Mouse (Mus musculus): ENCODE measurements around the gene Krtap3-2.
"Not testable (repeated sequence)": the region's sequence is repeated elsewhere in the genome, so short reads cannot be mapped to it uniquely, and the experiment has no call there.

Gene Krtap3-2

GRCm38 (mm10) chr11:99556753-99557152 lies at the start of gene Krtap3-2:
Gene Krtap3-2, minus strand, starts transcription at chr11:99556853.
- in situ Hi-C loops (cut with MboI), result no loop called here

DNA sequence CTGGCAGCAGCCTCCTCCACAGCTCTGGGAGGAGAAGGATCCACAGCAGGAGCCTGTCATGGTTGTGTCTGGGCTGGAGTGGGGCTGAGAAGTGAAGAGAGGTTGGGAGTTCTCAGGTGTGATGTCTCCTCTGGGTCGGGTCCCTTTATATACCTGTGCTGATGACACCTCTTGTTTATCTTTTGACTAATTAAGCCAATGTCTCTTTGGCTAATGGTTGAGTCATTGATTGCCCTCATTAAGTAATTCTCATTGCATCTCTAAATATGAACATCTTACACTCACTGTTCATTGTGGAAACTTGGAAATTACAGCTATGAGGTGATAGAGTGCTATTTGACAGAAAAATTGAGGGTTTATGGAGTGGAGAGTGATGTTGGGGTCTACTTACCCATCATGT lies 46.6 kb upstream of the Krtap3-2 start, which contains the start of gene Gm11938:
Gene Gm11938 (minus strand): TSS at position 101 of the 400 bp plus-strand sequence.
- in situ Hi-C loops (cut with MboI), result not testable (repeated sequence)

- in situ Hi-C loops (cut with MboI), result not testable (repeated sequence)
Measured at GRCm38 (mm10) chr11:99597742-99598141, 41.1 kb upstream of the Krtap3-2 start, which contains the start of gene Krtap9-3. Gene Krtap9-3, minus strand, starts transcription at chr11:99598105.

- in situ Hi-C loops (cut with MboI), result no loop called here
Measured at GRCm38 (mm10) chr11:99590981-99591380, 34.3 kb upstream of the Krtap3-2 start, which contains the start of gene Krtap1-3. Gene Krtap1-3, minus strand, starts transcription at chr11:99591339.

- in situ Hi-C loops (cut with MboI), result no loop called here
Measured at GRCm38 (mm10) chr11:99585096-99585495, 28.4 kb upstream of the Krtap3-2 start.

GRCm38 (mm10) chr11:99583245-99583704 lies 26.6 kb upstream of the Krtap3-2 start, which contains the start of gene Krtap1-4:
Gene Krtap1-4, minus strand, starts transcription at chr11:99583654.
- in situ Hi-C loops (cut with MboI), result no loop called here

DNA sequence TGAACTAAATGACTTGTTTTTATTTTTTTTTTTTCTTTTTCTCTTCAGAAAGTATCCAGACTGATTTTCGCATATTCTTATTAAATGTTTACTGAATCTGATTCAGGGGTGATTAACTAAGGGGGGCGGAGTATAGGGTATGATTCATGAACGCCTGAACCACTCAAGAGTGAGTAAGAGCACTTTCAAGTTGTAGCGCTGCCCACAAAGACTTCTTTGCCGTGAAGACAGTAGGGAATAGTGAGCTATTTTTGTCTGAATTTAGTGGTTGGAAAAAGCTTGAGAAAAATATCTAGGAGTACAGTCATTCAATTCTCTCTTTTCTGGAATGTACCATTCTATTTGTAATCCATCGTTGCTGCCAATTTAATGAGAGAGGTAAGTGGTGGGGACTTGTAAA lies 24.9 kb upstream of the Krtap3-2 start:
- in situ Hi-C loops (cut with MboI), result no loop called here

DNA sequence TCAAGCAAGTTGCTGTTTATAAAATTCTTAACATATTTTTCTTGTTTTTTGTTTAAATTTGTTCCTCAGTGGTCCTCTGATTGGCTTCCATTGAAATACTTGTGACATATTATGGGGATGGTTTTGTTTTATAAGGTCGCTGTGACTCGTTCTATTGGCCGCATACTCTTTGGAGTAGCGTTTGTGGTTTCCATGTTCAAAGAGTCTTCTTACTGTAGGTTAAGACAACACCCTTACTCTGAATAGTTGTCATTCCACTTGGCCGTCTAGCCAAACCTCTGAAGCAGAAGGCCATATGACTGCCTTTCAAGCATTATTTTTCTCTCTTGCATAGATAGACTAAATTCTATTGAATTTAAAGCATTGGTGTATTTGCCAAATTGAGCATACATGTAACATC lies 24.4 kb upstream of the Krtap3-2 start:
- in situ Hi-C loops (cut with MboI), result no loop called here

DNA sequence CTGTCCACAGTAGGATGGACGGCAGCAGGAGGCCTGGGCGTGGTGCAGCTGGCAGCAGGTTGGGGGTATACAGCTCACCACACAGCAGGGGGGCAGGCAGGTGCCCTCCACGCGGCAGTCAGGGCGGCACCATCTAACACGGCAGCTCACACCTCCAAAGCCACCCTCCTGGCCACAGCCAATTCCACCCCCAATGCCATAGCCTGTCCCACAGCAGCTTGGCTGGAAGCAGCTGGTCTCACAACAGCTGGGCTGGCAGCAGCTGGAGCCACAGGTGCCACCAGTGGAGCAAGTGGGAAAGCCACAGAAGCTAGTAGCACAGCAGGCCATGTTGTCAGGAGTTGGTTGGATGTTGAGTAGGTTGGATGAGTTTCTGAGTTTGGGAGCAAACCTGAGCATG lies 24.0 kb upstream of the Krtap3-2 start, which contains the start of gene Krtap1-5:
Gene Krtap1-5 (minus strand): TSS at position 381 of the 400 bp plus-strand sequence.
- in situ Hi-C loops (cut with MboI), result no loop called here

- in situ Hi-C loops (cut with MboI), result no loop called here
Measured at GRCm38 (mm10) chr11:99574106-99574505, 17.5 kb upstream of the Krtap3-2 start.

- in situ Hi-C loops (cut with MboI), result no loop called here
Measured at GRCm38 (mm10) chr11:99573164-99573563, 16.5 kb upstream of the Krtap3-2 start.

DNA sequence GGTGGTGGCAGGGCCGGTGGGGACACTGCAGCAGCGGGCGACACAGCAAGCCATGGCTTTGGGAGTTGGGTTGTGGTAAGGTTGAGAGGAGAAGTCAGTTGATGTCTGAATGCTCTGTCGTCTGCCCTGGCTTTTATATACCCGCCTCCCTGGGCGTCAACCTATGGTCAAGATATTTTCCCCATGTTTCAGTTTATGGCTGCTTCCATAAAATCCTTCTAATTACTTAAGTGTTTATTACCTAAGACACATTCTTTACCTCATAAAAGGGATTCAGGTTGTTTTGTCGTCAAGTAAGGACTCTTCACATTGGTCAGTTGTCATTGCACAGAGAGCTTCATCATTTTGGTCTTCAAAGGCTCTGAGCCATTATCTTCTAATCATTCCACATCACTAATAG lies 9.9 kb upstream of the Krtap3-2 start, which contains the start of gene Krtap3-1:
Gene Krtap3-1 (minus strand): TSS at position 101 of the 400 bp plus-strand sequence.
- in situ Hi-C loops (cut with MboI), result no loop called here

GRCm38 (mm10) chr11:99562580-99562979 lies 5.9 kb upstream of the Krtap3-2 start:
- in situ Hi-C loops (cut with MboI), result no loop called here

- in situ Hi-C loops (cut with MboI), result no loop called here
Measured at GRCm38 (mm10) chr11:99559366-99559765, 2.7 kb upstream of the Krtap3-2 start, which contains the start of gene Gm11939. Gene Gm11939, minus strand, starts transcription at chr11:99559466.

- in situ Hi-C loops (cut with MboI), result no loop called here
Measured at GRCm38 (mm10) chr11:99557976-99558745, 1.5 kb upstream of the Krtap3-2 start.

DNA sequence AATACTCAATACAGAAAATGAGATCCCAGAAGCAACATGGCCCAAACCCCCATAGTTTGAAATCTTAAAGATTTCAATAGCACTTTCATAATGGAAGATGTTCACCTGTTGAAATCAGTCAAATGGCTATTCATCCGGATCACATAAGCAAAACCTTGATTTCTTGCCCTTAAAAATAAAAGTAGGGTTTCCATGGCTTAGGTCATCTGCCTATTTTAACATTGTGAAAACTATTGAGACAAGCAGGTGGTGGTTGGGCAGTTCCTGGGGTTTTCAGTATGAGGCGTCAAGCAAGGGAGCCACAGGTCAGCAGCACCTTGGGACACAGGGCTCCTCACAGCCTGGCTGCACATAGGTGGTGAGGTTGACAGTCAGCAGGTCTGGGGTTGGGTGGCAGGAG lies 458 bp downstream of the Krtap3-2 start:
- in situ Hi-C loops (cut with MboI), result no loop called here

DNA sequence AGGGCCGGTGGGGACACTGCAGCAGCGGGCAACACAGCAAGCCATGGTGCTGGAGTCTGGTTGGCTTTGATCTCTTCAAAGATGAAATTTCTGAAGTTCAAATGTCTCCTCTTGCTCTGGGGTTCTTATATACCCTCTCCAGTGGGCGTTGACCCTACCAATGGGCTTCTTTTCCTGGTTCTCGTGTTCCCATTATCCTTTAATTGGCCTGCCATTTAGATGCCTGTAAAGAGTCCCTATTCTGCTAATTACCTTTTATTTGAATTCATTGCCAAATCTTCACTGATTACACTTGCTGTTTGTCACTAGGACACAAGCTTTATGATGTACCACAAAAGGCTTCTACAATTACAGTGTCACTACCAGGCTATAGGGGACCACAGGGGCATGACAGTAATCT lies 5.9 kb downstream of the Krtap3-2 start, which contains the start of gene Krtap3-3:
Gene Krtap3-3 (minus strand): TSS at position 101 of the 400 bp plus-strand sequence.
- in situ Hi-C loops (cut with MboI), result no loop called here

DNA sequence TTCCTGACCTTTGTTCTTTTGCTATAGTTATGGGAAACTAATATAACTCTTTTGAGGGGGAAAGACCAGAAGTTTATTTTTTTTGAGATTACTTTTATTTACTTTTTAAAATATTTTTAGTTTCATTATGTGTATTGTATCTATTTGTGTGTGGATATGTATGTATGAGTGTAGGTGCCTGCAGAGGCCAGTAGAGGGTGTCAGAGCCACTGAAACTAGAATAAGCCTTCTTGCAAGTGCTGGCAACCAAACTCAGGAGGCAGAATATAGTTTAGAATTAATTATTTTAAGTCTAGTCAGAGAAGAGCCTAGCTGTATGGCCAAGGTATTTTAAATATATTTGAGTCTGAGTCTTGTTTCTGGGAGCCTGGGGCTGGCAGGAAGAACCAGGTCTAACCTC lies 8.8 kb downstream of the Krtap3-2 start:
- in situ Hi-C loops (cut with MboI), result no loop called here

DNA sequence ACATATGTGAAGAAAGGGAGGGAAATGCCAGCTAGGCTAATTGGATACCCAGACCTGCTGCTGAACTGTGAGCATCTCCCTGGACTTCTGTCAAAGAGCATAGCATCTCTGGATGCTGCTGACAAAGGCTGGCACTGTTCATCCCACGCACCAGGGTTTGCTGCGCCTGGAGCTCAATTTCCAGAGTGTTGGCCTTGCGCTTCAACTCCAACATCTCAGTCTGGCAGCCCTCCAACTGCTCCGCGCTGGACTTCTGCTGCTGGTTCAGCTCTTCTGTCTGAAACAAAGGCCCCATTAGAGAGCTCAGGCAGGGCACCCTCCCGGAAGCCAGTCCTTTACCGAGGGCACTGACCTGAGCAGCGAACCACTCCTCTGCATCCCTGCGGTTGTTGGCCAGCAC lies 16.9 kb downstream of the Krtap3-2 start:
- in situ Hi-C loops (cut with MboI), result no loop called here

DNA sequence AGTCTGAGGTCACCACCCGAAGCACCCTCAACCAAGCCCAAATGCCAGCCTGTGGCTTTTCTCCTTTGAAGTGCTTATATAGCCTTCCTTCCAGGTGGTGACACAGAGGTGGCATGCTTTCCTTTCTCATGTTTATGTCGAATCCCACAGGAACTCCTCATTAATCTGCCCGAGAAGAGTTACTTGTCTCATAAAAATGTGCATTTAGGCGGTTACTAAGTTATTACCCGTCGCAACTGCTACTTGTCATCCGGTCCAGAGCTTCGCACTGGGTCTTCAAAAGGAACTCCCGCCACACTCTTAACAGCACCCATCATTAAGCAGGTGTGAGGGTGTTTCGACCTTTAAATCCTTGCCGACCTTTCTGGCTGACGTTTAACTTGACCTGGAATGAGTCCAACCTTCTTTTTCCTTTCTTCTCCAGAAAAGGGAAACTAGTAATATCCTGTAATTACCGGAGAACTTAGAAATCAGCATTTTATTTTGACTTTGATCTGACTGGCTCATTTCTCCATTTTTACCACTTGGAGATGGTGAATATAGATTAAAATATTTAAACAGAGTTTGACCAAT lies 35.3 kb downstream of the Krtap3-2 start, which contains the start of gene Krt39:
Gene Krt39 (minus strand): TSS at position 51 of the 573 bp plus-strand sequence.
- in situ Hi-C loops (cut with MboI), result no loop called here

DNA sequence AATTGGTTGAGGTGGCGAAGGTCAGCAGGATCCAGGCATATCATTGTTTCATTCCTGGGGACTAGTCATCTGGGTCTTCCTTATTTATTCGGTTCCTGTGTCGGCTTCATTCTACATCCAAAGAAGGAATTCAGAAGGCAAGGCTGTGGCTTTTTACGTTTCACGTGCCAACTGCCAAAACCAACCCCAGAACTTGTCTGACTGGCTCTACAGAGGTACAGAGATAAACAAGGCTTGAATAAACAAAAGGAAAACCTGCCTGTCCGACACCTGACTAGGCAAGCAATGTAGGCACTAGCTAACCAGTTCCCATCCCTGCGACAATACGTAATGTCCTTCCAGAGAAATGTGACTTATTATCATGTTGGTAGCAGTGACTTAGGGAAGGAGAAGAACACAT lies 42.6 kb downstream of the Krtap3-2 start:
- in situ Hi-C loops (cut with MboI), result no loop called here
